Mouse (Mus musculus) adrenal gland, postnatal 36 days (tissue): ENCODE results near the gene Acsf2. TPM values are rescaled to one million over a fixed set of nuclear protein-coding genes. Genes with fewer than 3 reads are reported as not detected.
"Not testable (repeated sequence)": the region's sequence is repeated elsewhere in the genome, so short reads cannot be mapped to it uniquely, and the experiment has no call there.

Experiments used
- DNase-seq, 2 experiments: peaks; one replicate each; pipeline ENCODE4 v3.0.0; 2021; ENCODE audit warnings: mixed read lengths in 1 of 2
- long read RNA-seq, 2 experiments: library from polyadenylated mRNA; stranded (forward); transcript quantifications; one replicate each; pipeline ENCODE4 v2.0.0; 2021; ENCODE audit warnings: borderline sequencing depth in 2 of 2
- total RNA-seq, 2 experiments: library from RNA; stranded (reverse); gene quantifications; 2 replicates each; pipeline ENCODE4 v1.2.3; 2021

Acsf2 gene
- 100 to 1,000 TPM; 130 to 146 TPM for total RNA-seq
- long read RNA-seq, experiment 1, partial matches to known transcripts = 6 of 16 reads
- long read RNA-seq, experiment 1, other reads (novel, unspliced or antisense) = 8 of 16 reads
- long read RNA-seq, experiment 2, transcript Acsf2-201 (16 exons, 3,154 nt) = major isoform, 5 of 14 reads
- long read RNA-seq, experiment 2, partial matches to known transcripts = 6 of 14 reads
- long read RNA-seq, experiment 2, other reads (novel, unspliced or antisense) = 3 of 14 reads

GRCm38 (mm10) chr11:94601321-94602281, at the start of gene Acsf2:
Gene Acsf2, minus strand, starts transcription at chr11:94601871.
- peak; percentile 88 to 95 for DNase-seq

GRCm38 (mm10) chr11:94651241-94651640, 49.6 kb upstream of the Acsf2 start:
- not testable (repeated sequence) for DNase-seq

DNA sequence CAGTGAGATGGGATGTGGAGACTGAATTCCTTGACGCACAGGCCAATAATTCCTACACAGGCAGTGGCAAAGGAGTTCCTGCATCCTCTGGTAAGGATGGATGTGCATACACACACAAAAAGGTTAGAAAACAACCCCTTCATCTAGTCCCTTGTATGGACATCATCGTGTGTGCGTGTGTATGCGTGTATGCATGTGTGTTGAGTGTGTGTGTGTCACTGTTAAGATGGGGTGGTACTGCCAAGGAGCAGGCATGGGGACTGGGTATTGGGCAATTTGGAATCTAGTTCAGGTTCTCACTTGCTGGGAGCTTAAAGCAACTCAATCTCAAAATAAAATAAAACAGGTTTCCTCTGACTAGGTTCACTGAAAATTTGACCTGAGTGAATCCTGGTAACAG, 44.8 kb upstream of the Acsf2 start:
- DNase-seq = no peak

- DNase-seq = no peak
These were observed 43.0 kb upstream of the Acsf2 start for GRCm38 (mm10) chr11:94644461-94645219.

DNA sequence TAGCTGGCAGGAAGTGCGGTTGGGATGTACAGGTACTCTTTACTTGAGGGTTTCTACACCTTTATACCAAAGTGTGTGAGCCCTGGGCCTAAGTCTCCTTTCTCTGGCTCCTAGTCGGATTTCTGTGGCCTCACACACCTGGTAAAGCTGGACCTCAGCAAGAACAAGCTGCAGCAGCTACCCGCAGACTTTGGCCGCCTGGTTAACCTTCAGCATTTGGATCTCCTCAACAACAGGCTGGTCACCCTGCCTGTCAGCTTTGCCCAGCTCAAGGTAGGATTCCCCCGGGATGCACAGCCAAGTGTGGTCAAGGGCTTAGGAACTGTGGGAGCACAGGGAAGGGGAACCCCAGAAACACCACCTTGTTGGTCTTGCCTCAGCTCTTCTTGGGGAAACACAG, 32.8 kb upstream of the Acsf2 start:
- no peak for DNase-seq

GRCm38 (mm10) chr11:94632988-94633387, 31.3 kb upstream of the Acsf2 start:
- no peak for DNase-seq

DNA sequence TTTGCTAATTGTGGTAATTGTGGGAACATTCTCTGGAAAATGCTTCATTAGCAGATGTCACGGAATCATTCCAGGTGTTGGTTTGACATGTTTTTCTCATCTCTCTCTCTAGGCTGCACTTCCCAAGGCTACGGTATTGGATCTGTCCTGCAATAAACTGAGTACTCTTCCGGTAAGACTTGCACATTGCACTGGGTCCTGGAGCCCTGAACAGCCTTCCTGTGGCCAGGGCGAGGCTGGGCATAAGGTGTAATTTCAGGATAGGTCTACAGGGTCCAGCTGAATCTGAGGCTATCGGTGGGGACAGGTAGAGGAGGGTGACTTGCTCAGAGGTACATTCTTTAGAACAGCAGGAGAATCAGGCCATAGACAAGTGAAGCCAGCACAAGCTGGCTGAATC, 30.3 kb upstream of the Acsf2 start:
- no peak for DNase-seq

- DNase-seq = peak; percentile 65 to 68
These were observed 28.7 kb upstream of the Acsf2 start for GRCm38 (mm10) chr11:94630199-94631011.

DNA sequence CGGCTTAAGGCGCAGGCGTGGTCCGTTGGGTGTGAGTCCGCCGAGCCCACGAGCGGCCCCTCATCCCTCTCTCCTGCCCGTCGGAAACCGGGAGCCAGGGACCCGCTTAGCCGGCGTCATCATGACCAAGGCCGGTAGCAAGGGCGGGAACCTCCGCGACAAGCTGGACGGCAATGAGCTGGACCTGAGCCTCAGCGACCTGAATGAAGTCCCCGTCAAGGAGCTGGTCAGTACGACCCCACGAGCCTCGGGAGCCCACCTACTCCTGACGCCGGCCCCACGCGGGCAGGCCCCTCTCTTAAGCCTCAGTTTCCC, 28.2 kb upstream of the Acsf2 start:
- DNase-seq = no peak

- DNase-seq = peak; percentile 96 to 97
These were observed 27.7 kb upstream of the Acsf2 start, which contains the start of gene Lrrc59 for GRCm38 (mm10) chr11:94629199-94629883. Gene Lrrc59, plus strand, starts transcription at chr11:94629767.

DNA sequence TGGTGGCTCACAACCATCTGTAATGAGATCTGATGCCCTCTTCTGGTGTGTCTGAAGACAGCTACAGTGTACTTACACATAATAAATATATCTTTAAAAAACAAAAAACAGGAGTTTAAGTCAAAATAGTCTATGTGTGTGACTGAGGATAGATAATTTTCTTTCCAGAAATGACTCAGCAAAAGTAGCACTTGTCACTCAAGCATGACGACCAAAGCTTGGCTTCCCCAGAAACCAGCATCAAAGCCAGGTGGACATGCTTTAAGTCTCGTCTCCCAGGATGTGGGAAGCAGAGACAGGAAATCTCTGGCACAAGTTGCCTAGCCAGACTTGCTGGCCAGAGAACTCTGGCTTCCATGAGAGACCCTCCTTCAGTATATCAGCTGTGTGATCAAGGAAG, 20.5 kb upstream of the Acsf2 start:
- no peak for DNase-seq

DNA sequence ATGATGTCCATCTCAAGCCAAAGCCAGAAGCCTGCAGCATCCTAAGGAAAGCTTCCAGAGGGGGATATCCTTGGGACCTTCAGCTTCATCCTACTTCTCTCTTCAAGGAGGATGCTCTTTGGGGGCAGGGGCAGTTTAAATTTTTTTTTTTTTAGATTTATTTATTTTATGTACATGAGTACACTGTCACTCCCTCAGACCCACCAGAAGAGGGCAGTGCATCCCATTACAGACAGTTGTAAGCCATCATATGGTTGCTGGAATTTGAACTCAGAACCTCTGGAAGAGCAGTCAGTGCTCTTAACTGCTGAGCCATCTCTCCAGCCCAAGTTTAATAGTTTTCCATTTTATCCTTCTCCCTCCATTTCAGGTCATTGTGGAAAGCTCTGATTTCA, 19.8 kb upstream of the Acsf2 start:
- no peak for DNase-seq

GRCm38 (mm10) chr11:94620766-94621457, 19.2 kb upstream of the Acsf2 start:
- DNase-seq = no peak

DNA sequence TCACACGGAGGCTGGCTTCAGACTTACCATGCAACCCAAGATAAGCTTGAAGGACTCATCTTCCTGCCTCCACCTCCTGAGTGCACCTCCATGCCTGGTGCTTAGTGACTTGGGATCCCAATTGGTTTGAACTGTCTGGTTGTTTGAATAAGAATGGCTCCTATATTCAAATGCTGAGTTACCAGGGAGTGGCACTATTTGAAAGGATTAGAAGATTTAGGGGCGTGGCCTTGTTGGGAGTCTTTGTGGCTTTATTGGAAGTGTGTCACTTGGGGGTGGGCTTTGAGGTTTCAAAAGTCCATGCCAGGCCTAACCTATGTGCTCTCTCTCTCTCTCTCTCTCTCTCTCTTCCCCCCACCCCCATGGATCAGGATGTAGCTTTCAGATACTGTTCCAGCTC, 16.0 kb upstream of the Acsf2 start:
- DNase-seq = no peak

DNA sequence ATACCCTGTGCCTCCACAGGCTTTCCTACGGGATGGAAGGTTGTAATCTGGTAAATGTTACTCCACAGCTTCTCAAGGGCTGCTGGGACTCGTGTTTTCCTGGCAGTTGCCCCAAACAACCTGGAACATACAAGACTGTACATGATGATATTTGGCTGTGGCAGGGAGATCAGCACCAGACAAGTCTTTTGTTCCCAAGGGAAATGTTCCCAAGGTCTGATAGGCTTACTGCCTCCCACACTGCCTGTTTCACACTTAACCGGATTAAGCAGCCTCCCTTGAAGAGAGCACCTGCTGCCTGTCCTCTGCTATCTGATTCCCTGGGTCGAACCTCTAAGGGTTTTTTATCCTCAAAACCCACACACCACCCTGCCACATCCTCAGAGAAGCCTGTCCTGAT, 13.8 kb upstream of the Acsf2 start:
- no peak for DNase-seq

DNA sequence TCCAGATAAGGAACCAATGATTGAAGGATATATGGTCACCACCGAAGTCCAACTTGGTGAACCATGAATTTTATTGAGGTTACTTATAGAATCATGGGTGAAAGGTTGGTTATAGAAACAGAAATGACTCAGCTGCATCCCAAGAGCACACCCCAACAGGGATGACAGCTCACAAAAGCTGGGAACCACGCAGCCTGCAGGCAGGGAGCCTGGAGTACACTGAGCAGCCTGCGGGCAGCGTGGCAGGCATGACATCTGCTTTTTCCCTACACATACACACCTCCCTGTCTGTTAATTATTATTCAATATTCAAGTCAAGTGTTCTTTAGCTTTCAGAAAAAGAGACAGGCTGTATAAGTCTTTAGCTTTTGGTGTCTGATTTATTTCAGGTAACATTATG, 12.9 kb upstream of the Acsf2 start:
- no peak for DNase-seq

DNA sequence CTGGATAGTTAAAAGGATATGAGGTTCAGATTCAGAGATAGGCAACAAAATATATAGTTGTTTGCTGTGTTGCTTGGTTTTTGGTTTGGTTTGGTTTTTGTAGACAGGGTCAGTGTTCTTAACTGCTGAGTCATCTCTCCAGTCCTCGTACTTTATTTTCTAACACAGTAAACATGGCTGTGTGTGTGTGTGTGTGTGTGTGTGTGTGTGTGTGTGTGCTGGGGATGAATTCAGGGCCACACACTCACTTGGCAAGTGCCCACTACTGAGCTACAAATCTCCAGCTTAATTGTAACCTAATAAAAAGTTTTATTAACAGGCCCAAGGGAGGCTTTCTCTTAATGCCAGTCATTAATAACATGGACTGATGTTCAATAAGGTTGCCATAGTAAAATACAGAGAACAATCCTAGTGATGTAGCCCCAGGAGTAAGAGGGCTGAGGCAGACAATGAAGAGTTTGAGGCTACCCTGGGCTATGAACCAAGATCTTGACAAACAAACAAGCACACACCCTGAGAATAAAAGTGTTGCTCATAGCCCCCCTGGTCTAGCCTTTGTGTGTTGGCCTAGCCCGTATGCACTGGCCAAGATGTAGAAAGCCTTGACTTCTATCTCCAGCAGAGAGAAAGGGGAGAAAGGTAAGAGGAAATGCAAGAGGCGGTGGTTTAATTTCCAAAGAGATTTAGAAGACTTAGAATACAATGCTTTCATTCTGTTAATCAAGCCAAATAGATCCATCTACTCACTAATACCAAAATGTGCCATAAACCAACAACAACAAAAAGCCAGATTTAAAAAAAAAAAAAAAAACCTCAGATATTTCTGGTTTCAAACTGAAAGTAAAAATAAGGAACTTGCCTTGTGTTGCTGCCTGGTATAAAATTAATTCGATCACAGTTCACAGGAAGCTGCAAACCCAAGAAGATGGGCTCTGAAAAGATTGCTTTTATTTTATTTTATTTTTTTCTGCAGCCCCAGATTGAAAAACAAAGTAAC, 9.4 kb upstream of the Acsf2 start:
- peak; percentile 56 to 64 for DNase-seq

DNA sequence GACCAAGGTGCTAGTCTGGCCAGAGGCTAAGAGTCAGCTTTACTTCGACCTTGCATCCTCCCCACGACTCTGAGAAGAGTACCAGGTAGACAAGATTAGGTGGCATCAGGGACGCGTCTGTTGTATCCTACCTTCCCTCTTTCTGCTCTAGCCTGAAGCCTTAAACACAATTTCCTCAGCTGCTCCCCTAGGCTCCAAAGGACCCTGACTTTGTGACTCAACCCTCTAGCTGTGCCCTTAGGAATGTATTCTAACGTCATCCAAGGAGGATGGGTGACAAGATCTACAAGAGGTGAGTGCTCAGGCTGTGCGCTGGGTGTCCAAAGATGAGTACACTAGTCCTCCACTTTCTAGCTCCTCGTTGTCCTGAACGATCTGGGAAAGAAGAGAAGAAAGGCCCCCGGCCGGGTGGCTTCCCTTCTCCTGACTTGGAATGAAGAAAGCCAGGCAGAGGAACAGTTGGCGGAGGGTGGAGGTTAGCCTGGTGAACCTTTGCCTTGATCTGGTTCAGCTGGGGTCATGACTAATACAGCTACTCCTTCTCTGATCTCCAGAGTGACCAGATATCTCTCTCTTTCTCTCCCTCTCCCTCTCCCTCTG, 785 bp upstream of the Acsf2 start:
- DNase-seq = peak in 1 of 2 experiments; percentile 36

GRCm38 (mm10) chr11:94600447-94600846, 1.2 kb downstream of the Acsf2 start:
- DNase-seq = no peak
